Mouse (Mus musculus): ENCODE results near the gene Fam83b.

DNA sequence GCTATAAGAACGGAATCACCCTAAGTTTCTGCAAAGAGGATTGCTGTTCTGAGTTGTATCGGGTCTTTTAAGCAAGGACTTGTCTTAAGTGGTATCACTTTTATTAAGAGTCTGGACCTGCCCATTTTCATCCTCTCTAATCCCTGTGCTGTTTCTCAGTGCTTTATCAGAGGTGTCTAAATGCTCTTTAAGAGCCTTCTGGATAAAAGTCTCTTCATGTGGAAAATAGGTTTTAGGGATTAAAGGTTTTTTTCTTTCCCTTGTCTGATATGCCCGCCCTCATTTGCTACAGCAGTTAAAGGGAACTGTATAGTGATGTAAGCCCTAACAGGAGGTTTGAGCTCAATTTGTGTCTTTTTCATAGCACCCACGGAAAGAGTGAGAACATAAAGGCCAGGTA is 97.4 kb downstream of the Fam83b start:
- TF ChIP-seq TAL1 (conservative IDR thresholded peaks at IDR 0.05; ENCODE audit: low read depth, low read length): no peak
- TF ChIP-seq CTCF (IDR thresholded peaks at IDR 0.05; ENCODE audit: low read depth, low read length): no peak
- TF ChIP-seq GATA1 (IDR thresholded peaks at IDR 0.05; ENCODE audit: borderline replicate concordance, low read length): no peak
- TF ChIP-seq POLR2AphosphoS5 (IDR thresholded peaks at IDR 0.05; ENCODE audit: insufficient replicate concordance, low read depth, low read length): no peak

All from G1E (cell line).